In the genomic region with DNA sequence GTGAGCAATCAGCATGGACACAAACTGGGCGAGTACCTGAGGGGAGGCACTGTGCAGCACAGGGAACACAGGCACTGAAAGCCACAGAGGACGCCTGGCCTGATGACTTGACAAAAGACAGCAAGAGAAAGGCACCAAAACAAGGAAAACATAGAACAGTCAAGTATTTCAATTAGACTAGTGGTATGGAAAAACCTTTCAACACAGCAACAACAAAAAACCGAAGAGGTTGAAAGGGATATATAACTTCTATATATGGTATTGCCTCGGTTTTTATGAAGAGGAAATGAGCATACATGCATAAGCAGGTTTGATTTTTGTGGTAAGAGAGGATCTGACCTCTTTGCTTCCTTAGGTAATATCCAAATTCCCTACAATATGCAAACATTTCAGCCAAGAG, we compare ENCODE assay signal across 35 mouse cellular contexts. TPM values are rescaled to one million over a fixed set of nuclear protein-coding genes. Genes with fewer than 3 reads are reported as not detected.
DNase-seq lines count a peak whose midpoint lies in the region; ATAC-seq and TF ChIP-seq lines count a peak whose summit lies in the region.
"Had no signal": no experiment of that assay in that cellular context is flagged by ENCODE, and none has a peak within 500 bp of the region (broad histone marks: within the 10 kb centered on the region; RNA-seq: fewer than 3 reads in every experiment).

No protein-coding gene starts in this region.

- ATAC-seq in activated CD4-positive, CD25-positive, alpha-beta regulatory T cell, adult 4 months = peak; percentile 70
- ATAC-seq: forebrain, postnatal 0 days; hindbrain, postnatal 0 days; intestine, postnatal 0 days; midbrain, embryonic 16.5 days; Patski had no signal

- H3K36me3 ChIP-seq in splenic B cell, adult 2 months (ENCODE audit: control insufficient read depth, insufficient read depth, low read length, poor library complexity, severe bottlenecking) = no peaks in the 10 kb centered on the region
- no peaks in the 10 kb centered on the region; the same call in 1 of the 2 replicates for H3K36me3 ChIP-seq in heart, adult 2 months (ENCODE audit: control insufficient read depth, insufficient read depth, low read length)

- peaks cover 14% of the 10 kb centered on the region for H3K4me1 ChIP-seq in heart, adult 2 months (ENCODE audit: control insufficient read depth, insufficient read depth, low read length)

- no peak overlapping the region for H3K4me3 ChIP-seq in heart, adult 2 months
- H3K4me3 ChIP-seq: embryonic facial prominence, embryonic 10.5 days; embryonic facial prominence, embryonic 15.5 days; forebrain, embryonic 12.5 days; heart, embryonic 13.5 days; limb, embryonic 10.5 days; limb, embryonic 15.5 days; neural tube, embryonic 12.5 days; stomach, embryonic 15.5 days had no signal

- no peak overlapping the region for H3K9ac ChIP-seq in heart, adult 2 months (ENCODE audit: low read depth, low read length)
- H3K9ac ChIP-seq: embryonic facial prominence, embryonic 15.5 days; forebrain, embryonic 12.5 days; forebrain, postnatal 0 days; heart, embryonic 13.5 days; limb, embryonic 15.5 days; liver, embryonic 14.5 days; neural tube, embryonic 12.5 days; stomach, embryonic 15.5 days had no signal

- TF ChIP-seq CTCF in heart, adult 2 months (IDR thresholded peaks at IDR 0.05) = no peak

- TF ChIP-seq POLR2A in heart, adult 2 months (IDR thresholded peaks at IDR 0.05; ENCODE audit: insufficient read depth, low read depth, low read length) = no peak

- intact Hi-C loops in heart, adult 2 months (cut with DNase I) = no loop called here

- WGBS in heart, adult 2 months = 87% methylated on average over 4 of the region's 4 CpGs

- no peaks in the 10 kb centered on the region for H3K27me3 ChIP-seq in splenic B cell, adult 2 months (ENCODE audit: control insufficient read depth, insufficient read depth, low read length, poor library complexity, severe bottlenecking)
- no peaks in the 10 kb centered on the region for H3K27me3 ChIP-seq in heart, adult 2 months (ENCODE audit: control insufficient read depth, insufficient read depth, low read length)
- H3K27me3 ChIP-seq: embryonic facial prominence, embryonic 15.5 days; forebrain, embryonic 12.5 days; heart, embryonic 13.5 days; limb, embryonic 15.5 days; neural tube, embryonic 12.5 days; Patski; stomach, embryonic 15.5 days had no signal

- DNase-seq in thymus, postnatal 0 days (ENCODE audit: low spot score) = peak; percentile 21
- no peak for DNase-seq in thymus, adult 18-20 months
- peak; percentile 25 for DNase-seq in splenic B cell, adult 2 months (ENCODE audit: low read depth, low spot score)
- DNase-seq in left cerebral cortex, adult 8-10 months (ENCODE audit: low spot score in 2 of 2) = no peak
- DNase-seq in lung, postnatal 10 days = no peak
- DNase-seq in heart, adult 2 months = no peak
- DNase-seq: adrenal gland, postnatal 36 days; B cell, adult 2 months; cerebellum, adult 18-20 months; cerebellum, postnatal 25 days; forebrain, postnatal 0 days; heart, postnatal 10 days; kidney, adult 9 months; kidney, postnatal 14 days; lung, adult 2 months; lung, postnatal 14 days; right cerebral cortex, postnatal 4 days had no signal

- H3K27ac ChIP-seq in heart, adult 2 months = no peak overlapping the region
- H3K27ac ChIP-seq: embryonic facial prominence, embryonic 10.5 days; embryonic facial prominence, embryonic 15.5 days; forebrain, embryonic 12.5 days; hindbrain, postnatal 0 days; limb, embryonic 10.5 days; limb, embryonic 15.5 days; liver, embryonic 14.5 days; neural tube, embryonic 12.5 days; stomach, embryonic 15.5 days had no signal

- no peak for TF ChIP-seq EP300 in heart, adult 2 months (IDR thresholded peaks at IDR 0.05; ENCODE audit: insufficient read depth, low read depth, low read length)

- H3K79me2 ChIP-seq in heart, adult 2 months (replicated peaks; ENCODE audit: control insufficient read depth, insufficient read depth, low read length) = peaks cover 3% of the 10 kb centered on the region; the same call in 1 of the 2 replicates

RNA-seq across cellular contexts. Expression of a gene that starts 47.0 kb away (rescaled TPM):
- 0.55 and 0.93 TPM in 2 replicates for polyA plus RNA-seq in thymus, postnatal 0 days (2015; fragmentation: Nextera tagmentation; extraction: Ambion mirVana)
- polyA plus RNA-seq in activated CD4-positive, CD25-positive, alpha-beta regulatory T cell, adult 4 months (2017; shearing (Covaris generic)) = not detected
- total RNA-seq in left cerebral cortex, adult 8-10 months (2022) = under 1 TPM; 0.30 to 0.53 (median 0.39) TPM
- not detected for total RNA-seq in heart, adult 2 months (2021)
- polyA plus RNA-seq in heart, adult 2 months (2012; rRNA removed) = 0.09 TPM in 1 of 2 replicates, not detected in the other
- total RNA-seq: gastrocnemius, adult 8-10 months; heart, adult 8-10 months; hindbrain, postnatal 0 days; layer of hippocampus, adult 18-20 months; left cerebral cortex, postnatal 10 days had no signal

RNA-seq across cellular contexts. Expression of a gene that starts 47.4 kb away (rescaled TPM):
- polyA plus RNA-seq in thymus, postnatal 0 days (2015; fragmentation: Nextera tagmentation; extraction: Ambion mirVana) = 33.5 and 37.7 TPM in 2 replicates
- polyA plus RNA-seq in activated CD4-positive, CD25-positive, alpha-beta regulatory T cell, adult 4 months (2017; shearing (Covaris generic)) = 10 to 100 TPM; 28.9 to 32.6 TPM
- total RNA-seq in left cerebral cortex, adult 8-10 months (2022) = 100 to 1,000 TPM; 138 to 154 (median 147) TPM
- 10 to 100 TPM; 59.3 to 65.4 TPM for total RNA-seq in heart, adult 2 months (2021)
- 50.4 and 80.7 TPM in 2 replicates for polyA plus RNA-seq in heart, adult 2 months (2012; rRNA removed)

Comparison
In these comparisons a context has a peak if more than half of its experiments do, and no peak if none do; other contexts are left out.
1. DNase-seq: peak in thymus, postnatal 0 days (single experiment) and splenic B cell, adult 2 months (single experiment); none in thymus, adult 18-20 months (0 of 2), left cerebral cortex, adult 8-10 months (0 of 2), lung, postnatal 10 days (single experiment) and heart, adult 2 months (0 of 2).